ENCODE assay signal across 28 mouse cellular contexts in genomic region chr5:92080400-92080799, GRCm38 (mm10). TPM values are rescaled to one million over a fixed set of nuclear protein-coding genes. Genes with fewer than 3 reads are reported as not detected.
A peak's percentile ranks its signal among the peaks of the same experiment; 100 is the strongest.
DNase-seq lines count a peak whose midpoint lies in the region; ATAC-seq and TF ChIP-seq lines count a peak whose summit lies in the region.
"Had no signal": no experiment of that assay in that cellular context is flagged by ENCODE, and none has a peak within 500 bp of the region (broad histone marks: within the 10 kb centered on the region; RNA-seq: fewer than 3 reads in every experiment).

No protein-coding gene starts in this region.

- no peaks in the 10 kb centered on the region for H3K27me3 ChIP-seq in hindbrain, postnatal 0 days (ENCODE audit: insufficient read depth, low read length)
- no peaks in the 10 kb centered on the region for H3K27me3 ChIP-seq in hindbrain, embryonic 10.5 days (ENCODE audit: insufficient read depth, poor library complexity, severe bottlenecking)
- H3K27me3 ChIP-seq in CH12.LX (replicated peaks) = no peaks in the 10 kb centered on the region
- H3K27me3 ChIP-seq: heart, embryonic 12.5 days; limb, embryonic 15.5 days; midbrain, embryonic 13.5 days; stomach, embryonic 15.5 days had no signal

- peaks cover 71% of the 10 kb centered on the region for H3K79me2 ChIP-seq in CH12.LX (replicated peaks; ENCODE audit: control insufficient read depth, extremely low read depth, insufficient read depth, poor library complexity, severe bottlenecking)

- no peak overlapping the region for H3K9ac ChIP-seq in hindbrain, postnatal 0 days (replicated peaks; ENCODE audit: low read length)
- H3K9ac ChIP-seq in CH12.LX (ENCODE audit: insufficient read depth, low read depth) = no peak overlapping the region
- H3K9ac ChIP-seq: heart, embryonic 12.5 days; limb, embryonic 15.5 days; stomach, embryonic 15.5 days had no signal

- H3K36me3 ChIP-seq in hindbrain, postnatal 0 days (ENCODE audit: insufficient read depth, low read length) = no peaks in the 10 kb centered on the region
- H3K36me3 ChIP-seq in hindbrain, embryonic 10.5 days = 0 out of 2 replicates have a peak, but pooled peaks cover 7% of the 10 kb centered on the region
- peaks cover 0 to 21% of the 10 kb centered on the region in 2 experiments for H3K36me3 ChIP-seq in CH12.LX (replicated peaks in 1 of 2; ENCODE audit: control insufficient read depth in 1 of 2, insufficient read depth in 1 of 2, low read length in 1 of 2)
- H3K36me3 ChIP-seq: limb, embryonic 15.5 days; midbrain, embryonic 13.5 days had no signal

- H3K27ac ChIP-seq in hindbrain, postnatal 0 days = no peak overlapping the region
- no peak overlapping the region for H3K27ac ChIP-seq in hindbrain, embryonic 10.5 days
- no peak overlapping the region for H3K27ac ChIP-seq in CH12.LX (ENCODE audit: insufficient read depth, low read depth)
- H3K27ac ChIP-seq: heart, adult 2 months; limb, embryonic 10.5 days; limb, embryonic 15.5 days; macrophage; midbrain, embryonic 13.5 days; stomach, embryonic 15.5 days had no signal

- TF ChIP-seq RAD21 in CH12.LX (IDR thresholded peaks at IDR 0.05; ENCODE audit: low read depth, low read length) = no peak

- no peak for TF ChIP-seq EP300 in CH12.LX (IDR thresholded peaks at IDR 0.05; ENCODE audit: low read length)

- TF ChIP-seq CTCF in hindbrain, postnatal 0 days (IDR thresholded peaks at IDR 0.05; ENCODE audit: low read depth) = no peak
- no peak for TF ChIP-seq CTCF in CH12.LX (conservative IDR thresholded peaks at IDR 0.05 in 1 of 2, IDR thresholded peaks at IDR 0.05 in 1 of 2; ENCODE audit: low read depth in 2 of 2, low read length in 2 of 2)

- WGBS in hindbrain, postnatal 0 days = 64% methylated on average over 1 of the region's 1 CpGs
- 82% methylated on average over 1 of the region's 1 CpGs for WGBS in hindbrain, embryonic 10.5 days

- in situ Hi-C loops in CH12.LX (cut with MboI; ENCODE audit: low pct_ligation_motif_present, low pct_unique_long_range_greater_than_20kb, low sequenced_read_pairs) = no loop called here

- DNase-seq in adrenal gland, adult 2 months = peak; percentile 50
- DNase-seq in adrenal gland, adult 8-10 months = no peak
- no peak for DNase-seq in hindbrain, postnatal 0 days (ENCODE audit: low spot score)
- DNase-seq in hindbrain, embryonic 10.5 days (ENCODE audit: low spot score) = no peak
- DNase-seq in CH12.LX (ENCODE audit: extremely low read depth) (no peak), ZHBTc4 (ENCODE audit: low read depth, low spot score) (peak; percentile 30)
- DNase-seq in right cerebral cortex, postnatal 10 days (ENCODE audit: low spot score in 2 of 2) = no peak
- DNase-seq in right cerebral cortex, adult 2 months (ENCODE audit: low spot score in 2 of 2) = no peak
- DNase-seq: adrenal gland, postnatal 36 days; cerebellum, adult 18-20 months; cerebellum, postnatal 10 days; gastrocnemius, postnatal 14 days; heart, adult 2 months; heart, postnatal 4 days; kidney, postnatal 14 days; layer of hippocampus, adult 9-11 months; lung, adult 2 months; lung, postnatal 10 days; right cerebral cortex, postnatal 14 days; thymus, postnatal 14 days had no signal

- TF ChIP-seq POLR2A in CH12.LX (IDR thresholded peaks at IDR 0.05; ENCODE audit: low read depth, low read length) = no peak

- H3K4me2 ChIP-seq in hindbrain, postnatal 0 days (ENCODE audit: low read depth, low read length) = 0 out of 2 replicates have a peak overlapping the region, but pooled peaks have one; percentile 5
- 0 out of 2 replicates have a peak overlapping the region, but pooled peaks have one; percentile 12 for H3K4me2 ChIP-seq in CH12.LX (ENCODE audit: insufficient read depth, low read depth, poor library complexity, severe bottlenecking)
- H3K4me2 ChIP-seq: limb, embryonic 15.5 days had no signal

- dilution Hi-C loops in CH12.LX (cut with MboI; ENCODE audit: extremely low pct_ligation_motif_present, extremely low pct_unique_long_range_greater_than_20kb, low sequenced_read_pairs) = no loop called here

- H3K4me3 ChIP-seq in hindbrain, postnatal 0 days (ENCODE audit: low read length) = no peak overlapping the region
- H3K4me3 ChIP-seq in hindbrain, embryonic 10.5 days = no peak overlapping the region
- no peak overlapping the region for H3K4me3 ChIP-seq in CH12.LX (replicated peaks in 1 of 3; ENCODE audit: low read depth in 2 of 3, low read length in 2 of 3, poor library complexity in 1 of 3)
- H3K4me3 ChIP-seq: erythroblast, embryonic 14.5 days; heart, adult 2 months; heart, embryonic 12.5 days; limb, embryonic 10.5 days; limb, embryonic 15.5 days; stomach, embryonic 15.5 days had no signal

- no peaks in the 10 kb centered on the region for H3K9me3 ChIP-seq in hindbrain, postnatal 0 days (ENCODE audit: low read length)
- no peaks in the 10 kb centered on the region for H3K9me3 ChIP-seq in hindbrain, embryonic 10.5 days
- no peaks in the 10 kb centered on the region for H3K9me3 ChIP-seq in CH12.LX (replicated peaks; ENCODE audit: low read length)
- H3K9me3 ChIP-seq: heart, embryonic 12.5 days; limb, embryonic 10.5 days; limb, embryonic 15.5 days; midbrain, embryonic 13.5 days; stomach, embryonic 15.5 days had no signal

- no peak for ATAC-seq in hindbrain, postnatal 0 days
- ATAC-seq: intestine, postnatal 0 days; midbrain, embryonic 13.5 days had no signal

- peaks cover 5% of the 10 kb centered on the region; the same call in 1 of the 2 replicates for H3K4me1 ChIP-seq in hindbrain, postnatal 0 days (ENCODE audit: insufficient read depth, low read length)
- peaks cover 35% of the 10 kb centered on the region for H3K4me1 ChIP-seq in hindbrain, embryonic 10.5 days (replicated peaks)
- peaks cover 4 to 45% of the 10 kb centered on the region in 2 experiments; a peak in 3 of 4 replicates for H3K4me1 ChIP-seq in CH12.LX (ENCODE audit: control insufficient read depth in 1 of 2, insufficient read depth in 2 of 2)

TF ChIP-seq in CH12.LX, 34 proteins besides CTCF, POLR2A, EP300 and RAD21:
- TF ChIP-seq CHD1 (IDR thresholded peaks at IDR 0.05; ENCODE audit: low read depth, low read length) (no peak), NELFE (IDR thresholded peaks at IDR 0.05; ENCODE audit: low read depth, low read length) (no peak), NRF1 (IDR thresholded peaks at IDR 0.05; ENCODE audit: low read depth, low read length) (no peak), TCF12 (IDR thresholded peaks at IDR 0.05; ENCODE audit: low read depth, low read length) (no peak), SMC3 (IDR thresholded peaks at IDR 0.05; ENCODE audit: low read depth, low read length) (no peak), IRF4 (IDR thresholded peaks at IDR 0.05; ENCODE audit: low read depth, low read length) (no peak), PAX5 (IDR thresholded peaks at IDR 0.05; ENCODE audit: low read length) (no peak), USF2 (conservative IDR thresholded peaks at IDR 0.05; ENCODE audit: low read depth, low read length) (no peak), MAZ (IDR thresholded peaks at IDR 0.05; ENCODE audit: low read depth, low read length) (no peak)

RNA-seq across cellular contexts. Expression of gene G3bp2, which starts 3.1 kb away (rescaled TPM):
- 100 to 1,000 TPM; 142 to 168 TPM for total RNA-seq in adrenal gland, adult 2 months (2021)
- polyA plus RNA-seq in adrenal gland, adult 2 months (2012; rRNA removed) = 9.7 and 12.5 TPM in 2 replicates
- 100 to 1,000 TPM; 152 to 167 (median 162) TPM for total RNA-seq in adrenal gland, adult 8-10 months (2022)
- total RNA-seq in hindbrain, postnatal 0 days (2014; rRNA removed) = 132 and 143 TPM in 2 replicates
- 265 and 271 TPM in 2 replicates for polyA plus RNA-seq in hindbrain, postnatal 0 days (2015; fragmentation: Nextera tagmentation; extraction: Ambion mirVana)
- polyA plus RNA-seq in hindbrain, embryonic 10.5 days (2016; fragmentation: Nextera tagmentation; extraction: Ambion mirVana) = 273 and 276 TPM in 2 replicates
- total RNA-seq in CH12.LX (2012; rRNA removed) (38.8 and 55.9 TPM in 2 replicates), CH12.LX (2014; rRNA removed) (99.7 and 103 TPM in 2 replicates)
- 106 and 114 TPM in 2 replicates for polyA plus RNA-seq in CH12.LX (2012; ENCODE audit: insufficient read length, low read depth)

RNA-seq across cellular contexts. Expression of gene Cdkl2, which starts 36.7 kb away (rescaled TPM):
- 1 to 10 TPM; 4.9 to 6.9 TPM for total RNA-seq in adrenal gland, adult 2 months (2021)
- 0.60 and 0.62 TPM in 2 replicates for polyA plus RNA-seq in adrenal gland, adult 2 months (2012; rRNA removed)
- total RNA-seq in adrenal gland, adult 8-10 months (2022) = 10 to 100 TPM in 1 of 4 experiments, 1 to 10 TPM in 3; 7.3 to 11.3 (median 8.0) TPM
- total RNA-seq in hindbrain, postnatal 0 days (2014; rRNA removed) = 16.6 and 17.1 TPM in 2 replicates
- polyA plus RNA-seq in hindbrain, postnatal 0 days (2015; fragmentation: Nextera tagmentation; extraction: Ambion mirVana) = 29.2 and 29.4 TPM in 2 replicates
- 0.34 and 0.77 TPM in 2 replicates for polyA plus RNA-seq in hindbrain, embryonic 10.5 days (2016; fragmentation: Nextera tagmentation; extraction: Ambion mirVana)
- 0.50 and 0.51 TPM in 2 replicates for total RNA-seq in CH12.LX (2012; rRNA removed)
- total RNA-seq in CH12.LX (2014; rRNA removed) = 0.54 and 0.81 TPM in 2 replicates
- polyA plus RNA-seq in CH12.LX (2012; ENCODE audit: insufficient read length, low read depth) = 1.0 and 1.1 TPM in 2 replicates
- polyA plus RNA-seq: erythroblast, embryonic 14.5 days had no signal

RNA-seq across cellular contexts. Expression of gene Uso1, which starts 57.3 kb away (rescaled TPM):
- 100 to 1,000 TPM in 1 of 2 experiments, 10 to 100 TPM in 1; 88.8 to 113 TPM for total RNA-seq in adrenal gland, adult 2 months (2021)
- 22.8 and 35.4 TPM in 2 replicates for polyA plus RNA-seq in adrenal gland, adult 2 months (2012; rRNA removed)
- 100 to 1,000 TPM in 1 of 4 experiments, 10 to 100 TPM in 3; 84.5 to 114 (median 92.1) TPM for total RNA-seq in adrenal gland, adult 8-10 months (2022)
- total RNA-seq in hindbrain, postnatal 0 days (2014; rRNA removed) = 16.1 and 17.7 TPM in 2 replicates
- polyA plus RNA-seq in hindbrain, postnatal 0 days (2015; fragmentation: Nextera tagmentation; extraction: Ambion mirVana) = 29.6 and 29.8 TPM in 2 replicates
- polyA plus RNA-seq in hindbrain, embryonic 10.5 days (2016; fragmentation: Nextera tagmentation; extraction: Ambion mirVana) = 36.6 and 38.5 TPM in 2 replicates
- total RNA-seq in CH12.LX (2012; rRNA removed) (20.9 and 22.7 TPM in 2 replicates), CH12.LX (2014; rRNA removed) (16.9 and 19.9 TPM in 2 replicates)
- polyA plus RNA-seq in CH12.LX (2012; ENCODE audit: insufficient read length, low read depth) = 55.6 and 63.7 TPM in 2 replicates

Comparison
In these comparisons a context has a peak if more than half of its experiments do, and no peak if none do; other contexts are left out.
1. DNase-seq: peak in adrenal gland, adult 2 months (single experiment) and ZHBTc4 (single experiment); none in adrenal gland, adult 8-10 months (single experiment), hindbrain, postnatal 0 days (single experiment), hindbrain, embryonic 10.5 days (single experiment), CH12.LX (single experiment), right cerebral cortex, postnatal 10 days (0 of 2) and right cerebral cortex, adult 2 months (0 of 2).